8 mouse cellular contexts compared by ENCODE assay signal in genomic region chr3:113629606-113630359, GRCm38 (mm10). TPM values are rescaled to one million over a fixed set of nuclear protein-coding genes. Genes with fewer than 3 reads are reported as not detected.
DNase-seq lines count a peak whose midpoint lies in the region; ATAC-seq lines count a peak whose summit lies in the region.

Rnpc3 (minus strand) TSS chr3:113630149.

- DNase-seq in adipocyte (ENCODE audit: low spot score): peak; percentile 99
- DNase-seq in embryo, embryonic 10 days (ENCODE audit: low spot score): peak; percentile 97
- peak; percentile 98 for DNase-seq in gastrocnemius, postnatal 10 days
- DNase-seq in induced T-regulatory cell, adult 2 months (ENCODE audit: low read depth): peak; percentile 100
- peak; percentile 76 to 95 for DNase-seq in left cerebral cortex, adult 9 months (ENCODE audit: low spot score in 2 of 2)
- peak; percentile 97 for DNase-seq in right cerebral cortex, postnatal 14 days
- DNase-seq in urinary bladder, postnatal 36 days (ENCODE audit: low spot score in 2 of 2): peak; percentile 95

- peak; percentile 84 for ATAC-seq in megakaryocyte progenitor cell, adult 5-6 weeks (replicated peaks; ENCODE audit: poor library complexity)

RNA-seq across cellular contexts. Expression of gene Rnpc3, which starts in this region (rescaled TPM):
- total RNA-seq in gastrocnemius, postnatal 10 days (2021): 10 to 100 TPM in 1 of 2 experiments, 1 to 10 TPM in 1; 8.1 to 10.5 TPM
- 35.8 and 37.1 TPM in 2 replicates for total RNA-seq in megakaryocyte progenitor cell, adult 5-6 weeks (2015)
- 37.4 and 99.7 TPM in 2 replicates for total RNA-seq in megakaryocyte progenitor cell, adult 5-6 weeks (2017)

Comparison
In these comparisons a context has a peak if more than half of its experiments do, and no peak if none do; other contexts are left out.
1. Peak in every context shown above with its lines: DNase-seq and ATAC-seq.